ENCODE assay signal across 9 mouse cellular contexts in the genomic region with DNA sequence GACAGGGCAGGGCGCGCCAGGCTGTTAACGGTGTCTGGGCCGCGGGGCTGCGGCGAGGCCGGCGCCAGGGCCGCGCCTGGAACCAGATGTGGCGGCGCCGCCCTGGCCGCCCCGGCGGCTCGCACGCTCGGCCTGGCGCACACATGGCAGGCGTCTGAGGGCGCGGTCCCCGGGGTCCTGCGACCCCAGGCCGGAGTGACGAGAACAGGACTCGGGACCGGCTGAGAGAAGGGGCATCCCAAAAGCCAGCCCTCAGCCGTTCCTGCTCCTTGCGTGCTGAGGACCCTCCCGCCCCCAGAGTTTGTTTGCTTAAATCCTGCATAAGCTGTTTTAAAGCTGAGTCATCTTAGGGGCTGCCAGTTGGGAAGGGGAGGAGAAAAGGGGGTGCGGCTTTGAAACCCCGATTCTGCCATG. TPM values are rescaled to one million over a fixed set of nuclear protein-coding genes. Genes with fewer than 3 reads are reported as not detected.
DNase-seq lines count a peak whose midpoint lies in the region; ATAC-seq and TF ChIP-seq lines count a peak whose summit lies in the region.
"Had no signal": no experiment of that assay in that cellular context is flagged by ENCODE, and none has a peak within 500 bp of the region (broad histone marks: within the 10 kb centered on the region; RNA-seq: fewer than 3 reads in every experiment).

No protein-coding gene starts in this region.

- 0 out of 2 replicates have a peak, but pooled peaks cover 3% of the 10 kb centered on the region for H3K27me3 ChIP-seq in heart, embryonic 12.5 days (replicated peaks)
- peaks cover 81% of the 10 kb centered on the region for H3K27me3 ChIP-seq in liver, embryonic 12.5 days (replicated peaks)
- 0 out of 2 replicates have a peak, but pooled peaks cover 8% of the 10 kb centered on the region for H3K27me3 ChIP-seq in small intestine, adult 2 months (ENCODE audit: control insufficient read depth, insufficient read depth, low read length)

- H3K9ac ChIP-seq in heart, embryonic 12.5 days, result peak overlapping the region; percentile 60
- H3K9ac ChIP-seq in liver, embryonic 12.5 days, result no peak overlapping the region

- no peak for TF ChIP-seq POLR2A in small intestine, adult 2 months (IDR thresholded peaks at IDR 0.05; ENCODE audit: low read depth, low read length)

- 0 out of 2 replicates have a peak, but pooled peaks cover 3% of the 10 kb centered on the region for H3K36me3 ChIP-seq in heart, embryonic 12.5 days
- no peaks in the 10 kb centered on the region for H3K36me3 ChIP-seq in liver, embryonic 12.5 days
- no peaks in the 10 kb centered on the region for H3K36me3 ChIP-seq in small intestine, adult 2 months (ENCODE audit: control insufficient read depth, insufficient read depth, low read length)

- peaks cover 48% of the 10 kb centered on the region for H3K4me1 ChIP-seq in heart, embryonic 12.5 days (replicated peaks)
- H3K4me1 ChIP-seq in liver, embryonic 12.5 days, result peaks cover 5% of the 10 kb centered on the region; the same call in 1 of the 2 replicates
- no peaks in the 10 kb centered on the region for H3K4me1 ChIP-seq in small intestine, adult 2 months (ENCODE audit: control insufficient read depth, insufficient read depth, insufficient read length, low read length)

- 6% methylated on average over 34 of the region's 35 CpGs for WGBS in heart, embryonic 12.5 days
- 4% methylated on average over 35 of the region's 35 CpGs for WGBS in liver, embryonic 12.5 days (ENCODE audit: insufficient replicate concordance)
- WGBS in small intestine, adult 2 months, result under 1% methylated on average over 30 of the region's 35 CpGs

- H3K4me2 ChIP-seq in heart, embryonic 12.5 days, result peak overlapping the region; percentile 66
- H3K4me2 ChIP-seq in liver, embryonic 12.5 days, result peak overlapping the region; percentile 47

- no peaks in the 10 kb centered on the region for H3K9me3 ChIP-seq in heart, embryonic 12.5 days (replicated peaks)
- H3K9me3 ChIP-seq in liver, embryonic 12.5 days (replicated peaks), result no peaks in the 10 kb centered on the region

- DNase-seq in 3T3-L1 (ENCODE audit: low read depth, low spot score), result peak; percentile 80
- peak; percentile 48 for DNase-seq in embryo, embryonic 9.5 days (ENCODE audit: extremely low spot score)
- no peak for DNase-seq in spleen, postnatal 36 days (ENCODE audit: low spot score in 2 of 2)
- DNase-seq in layer of hippocampus, postnatal 36 days, result no peak
- DNase-seq in frontal cortex, postnatal 10 days (ENCODE audit: low spot score in 2 of 2), result no peak

- TF ChIP-seq CTCF in small intestine, adult 2 months (IDR thresholded peaks at IDR 0.05; ENCODE audit: extremely low read depth, insufficient read length, insufficient replicate concordance, low read depth, low read length), result no peak

- peak; percentile 50; the same call in 1 of the 2 replicates for ATAC-seq in heart, embryonic 12.5 days (ENCODE audit: insufficient number of reproducible peaks, low FRiP score)
- ATAC-seq in liver, embryonic 12.5 days, result no peak

- peak overlapping the region; percentile 81; the same call in 1 of the 2 replicates for H3K27ac ChIP-seq in heart, embryonic 12.5 days (ENCODE audit: poor library complexity, severe bottlenecking)
- H3K27ac ChIP-seq in liver, embryonic 12.5 days, result no peak overlapping the region
- H3K27ac ChIP-seq in small intestine, adult 2 months (ENCODE audit: insufficient read depth, low read depth, low read length), result no peak overlapping the region
- H3K27ac ChIP-seq: macrophage had no signal

- peak overlapping the region; percentile 32 for H3K4me3 ChIP-seq in heart, embryonic 12.5 days
- peak overlapping the region; percentile 27; the same call in 1 of the 2 replicates for H3K4me3 ChIP-seq in liver, embryonic 12.5 days
- H3K4me3 ChIP-seq in small intestine, adult 2 months (ENCODE audit: low read depth, low read length), result peak overlapping the region; percentile 27

RNA-seq across cellular contexts. Expression of a gene that starts 30.2 kb away (rescaled TPM):
- polyA plus RNA-seq in heart, embryonic 12.5 days (2016; fragmentation: Nextera tagmentation; extraction: Ambion mirVana), result 58.8 and 63.9 TPM in 2 replicates
- 2.5 and 4.1 TPM in 2 replicates for polyA plus RNA-seq in liver, embryonic 12.5 days (2016; fragmentation: Nextera tagmentation; extraction: Ambion mirVana)
- 1.8 and 2.6 TPM in 2 replicates for polyA plus RNA-seq in small intestine, adult 2 months (2012; rRNA removed)
- total RNA-seq in layer of hippocampus, postnatal 36 days (2021), result 1 to 10 TPM in 1 of 2 experiments, under 1 TPM in 1; 0.92 to 2.1 TPM
- polyA plus RNA-seq: macrophage had no signal

RNA-seq across cellular contexts. Expression of a gene that starts 34.8 kb away (rescaled TPM):
- polyA plus RNA-seq in heart, embryonic 12.5 days (2016; fragmentation: Nextera tagmentation; extraction: Ambion mirVana), result 24.2 and 25.5 TPM in 2 replicates
- 41.0 and 41.7 TPM in 2 replicates for polyA plus RNA-seq in liver, embryonic 12.5 days (2016; fragmentation: Nextera tagmentation; extraction: Ambion mirVana)
- 23.5 and 31.7 TPM in 2 replicates for polyA plus RNA-seq in small intestine, adult 2 months (2012; rRNA removed)
- 10 to 100 TPM; 38.4 to 40.6 TPM for total RNA-seq in layer of hippocampus, postnatal 36 days (2021)

RNA-seq across cellular contexts. Expression of a gene that starts 57.3 kb away (rescaled TPM):
- polyA plus RNA-seq in heart, embryonic 12.5 days (2016; fragmentation: Nextera tagmentation; extraction: Ambion mirVana), result 77.2 and 78.8 TPM in 2 replicates
- polyA plus RNA-seq in liver, embryonic 12.5 days (2016; fragmentation: Nextera tagmentation; extraction: Ambion mirVana), result 45.4 and 48.6 TPM in 2 replicates
- polyA plus RNA-seq in small intestine, adult 2 months (2012; rRNA removed), result 14.3 and 23.8 TPM in 2 replicates
- total RNA-seq in layer of hippocampus, postnatal 36 days (2021), result 10 to 100 TPM; 31.3 to 37.4 TPM

Comparison
In these comparisons a context has a peak if more than half of its experiments do, and no peak if none do; other contexts are left out.
1. DNase-seq: peak in 3T3-L1 (single experiment) and embryo, embryonic 9.5 days (single experiment); none in spleen, postnatal 36 days (0 of 2), layer of hippocampus, postnatal 36 days (0 of 2) and frontal cortex, postnatal 10 days (0 of 2).
2. RNA of a gene that starts 30.2 kb away (polyA plus RNA-seq): 58.8 to 63.9 TPM in heart, embryonic 12.5 days; 1.8 to 2.6 TPM in small intestine, adult 2 months and 2.5 to 4.1 TPM in liver, embryonic 12.5 days; every median in the first group is over 10 times any median in the second.
3. Peak in every context shown above with its lines, with median percentiles within 50 percentile points of each other: H3K4me3 ChIP-seq.